Mouse (Mus musculus) left cerebral cortex, postnatal 4 days (tissue): ENCODE measurements around the gene St3gal3. TPM values are rescaled to one million over a fixed set of nuclear protein-coding genes. Genes with fewer than 3 reads are reported as not detected.

Experiments
- DNase-seq: peaks from one replicate; pipeline ENCODE4 v3.0.0-alpha.2; 2022
- intact Hi-C: fragments of 180-260 bp; cut with DNase I; formaldehyde crosslinking; loops from one replicate; pipeline ENCODE4 v1.15.1; 2025
- total RNA-seq, 2 experiments: library from RNA; stranded (reverse); gene quantifications; 2 replicates each; pipeline ENCODE4 v1.2.3; 2021

Gene St3gal3
- total RNA-seq, 2 experiments from 2014 or later = 36.7 to 38.7 TPM

- intact Hi-C loops = no loop called here
These were observed 139.3 kb downstream of the St3gal3 start for GRCm38 (mm10) chr4:117995461-117995860.

GRCm38 (mm10) chr4:117993421-117993820 lies 141.3 kb downstream of the St3gal3 start:
- intact Hi-C loops = no loop called here
- no peak for DNase-seq

More at GRCm38 (mm10) chr4:117995461-117995860, 139.3 kb downstream of the St3gal3 start:
- DNase-seq = no peak

GRCm38 (mm10) chr4:117992872-117993271 lies 141.8 kb downstream of the St3gal3 start:
- intact Hi-C loops = no loop called here
- DNase-seq = no peak

- intact Hi-C loops = no loop called here
- DNase-seq = no peak
These were observed 142.7 kb downstream of the St3gal3 start for GRCm38 (mm10) chr4:117992036-117992435.

- intact Hi-C loops = no loop called here
- no peak for DNase-seq
These were observed 143.6 kb downstream of the St3gal3 start for GRCm38 (mm10) chr4:117991055-117991627.

- intact Hi-C loops = no loop called here
These were observed 144.1 kb downstream of the St3gal3 start for GRCm38 (mm10) chr4:117990571-117990970.

GRCm38 (mm10) chr4:117989801-117990200 lies 144.9 kb downstream of the St3gal3 start:
- intact Hi-C loops = no loop called here
- no peak for DNase-seq

More at GRCm38 (mm10) chr4:117990571-117990970, 144.1 kb downstream of the St3gal3 start:
- no peak for DNase-seq

GRCm38 (mm10) chr4:117986766-117987165 lies 147.9 kb downstream of the St3gal3 start:
- DNase-seq = no peak
- intact Hi-C loops = no loop called here

GRCm38 (mm10) chr4:117984993-117985587 lies 149.6 kb downstream of the St3gal3 start:
- no peak for DNase-seq
- intact Hi-C loops = no loop called here

GRCm38 (mm10) chr4:117984206-117984605 lies 150.5 kb downstream of the St3gal3 start:
- DNase-seq = no peak
- intact Hi-C loops = no loop called here

GRCm38 (mm10) chr4:117982706-117983105 lies 152.0 kb downstream of the St3gal3 start:
- DNase-seq = no peak
- intact Hi-C loops = no loop called here

GRCm38 (mm10) chr4:117981518-117981917 lies 153.2 kb downstream of the St3gal3 start:
- intact Hi-C loops = no loop called here
- DNase-seq = no peak

GRCm38 (mm10) chr4:117980161-117980560 lies 154.6 kb downstream of the St3gal3 start:
- no peak for DNase-seq
- intact Hi-C loops = no loop called here

- intact Hi-C loops = no loop called here
- DNase-seq = no peak
These were observed 155.5 kb downstream of the St3gal3 start for GRCm38 (mm10) chr4:117979181-117979580.

- no peak for DNase-seq
- intact Hi-C loops = no loop called here
These were observed 156.4 kb downstream of the St3gal3 start for GRCm38 (mm10) chr4:117978282-117978681.

- intact Hi-C loops = no loop called here
- no peak for DNase-seq
These were observed 156.9 kb downstream of the St3gal3 start for GRCm38 (mm10) chr4:117977841-117978240.

- no peak for DNase-seq
- intact Hi-C loops = no loop called here
These were observed 157.3 kb downstream of the St3gal3 start for GRCm38 (mm10) chr4:117977371-117977770.

GRCm38 (mm10) chr4:117975820-117976219 lies 158.9 kb downstream of the St3gal3 start:
- no peak for DNase-seq
- intact Hi-C loops = no loop called here

- DNase-seq = no peak
- intact Hi-C loops = no loop called here
These were observed 160.0 kb downstream of the St3gal3 start for GRCm38 (mm10) chr4:117974719-117975118.

- DNase-seq = no peak
- intact Hi-C loops = no loop called here
These were observed 161.7 kb downstream of the St3gal3 start for GRCm38 (mm10) chr4:117972999-117973398.

- intact Hi-C loops = no loop called here
- DNase-seq = no peak
These were observed 170.2 kb downstream of the St3gal3 start for GRCm38 (mm10) chr4:117964346-117965025.

- peak; percentile 67 for DNase-seq
- intact Hi-C loops = no loop called here
These were observed 177.2 kb downstream of the St3gal3 start for GRCm38 (mm10) chr4:117957492-117957891.
